Mouse (Mus musculus) hindbrain, embryonic 14.5 days (tissue): ENCODE data around the gene Taok3. TPM values are rescaled to one million over a fixed set of nuclear protein-coding genes. Genes with fewer than 3 reads are reported as not detected.

ENCODE experiments used
- ATAC-seq: fragments of 200-750 bp; cut with Nextera tagmentation; 2 replicates; pipeline ENCODE4 v1.8.0; 2017; ENCODE audit warnings: moderate number of reproducible peaks, mild to moderate bottlenecking, moderate TSS enrichment, moderate library complexity; ENCODE audit not compliant: low FRiP score
- DNase-seq: peaks from one replicate; pipeline ENCODE4 v3.0.0-alpha.2; 2015; ENCODE audit warnings: low spot score
- H3K27ac ChIP-seq: fragments of 300-500 bp; sonication (generic); 2 replicates; pipeline ENCODE4 v1.5.1; 2014; ENCODE audit warnings: mild to moderate bottlenecking, moderate library complexity
- H3K27me3 ChIP-seq: fragments of 300-500 bp; sonication (generic); 2 replicates; pipeline ENCODE4 v1.6.1; 2014; ENCODE audit warnings: mild to moderate bottlenecking, low read length, mixed read lengths; ENCODE audit not compliant: control insufficient read depth, insufficient read depth
- H3K36me3 ChIP-seq: fragments of 300-500 bp; sonication (generic); replicated peaks from 2 replicates; pipeline ENCODE4 v1.6.1; 2014; ENCODE audit not compliant: control insufficient read depth, insufficient read depth
- H3K4me1 ChIP-seq: fragments of 300-500 bp; sonication (generic); replicated peaks from 2 replicates; pipeline ENCODE4 v1.6.1; 2014; ENCODE audit warnings: antibody characterized with exemption, low read length, mixed read lengths; ENCODE audit not compliant: control insufficient read depth, insufficient read depth
- H3K4me2 ChIP-seq: fragments of 300-500 bp; sonication (generic); replicated peaks from 2 replicates; pipeline ENCODE4 v1.6.1; 2014; ENCODE audit warnings: mild to moderate bottlenecking, moderate library complexity
- H3K4me3 ChIP-seq: fragments of 300-500 bp; sonication (generic); replicated peaks from 2 replicates; pipeline ENCODE4 v1.5.1; 2014; ENCODE audit warnings: mild to moderate bottlenecking, low read length
- H3K9ac ChIP-seq: fragments of 300-500 bp; sonication (generic); 2 replicates; pipeline ENCODE4 v1.6.1; 2014
- H3K9me3 ChIP-seq: fragments of 300-500 bp; sonication (generic); 2 replicates; pipeline ENCODE4 v1.6.1; 2016; ENCODE audit warnings: low read length; ENCODE audit not compliant: control insufficient read depth
- WGBS: fragments of 180-500 bp; shearing (Covaris S2); extraction: QIAGEN DNeasy Blood & Tissue Kit; methylation state at CpG from one replicate; pipeline ENCODE4 v1.1.7; 2014; 5-methylcytosine and 5-hydroxymethylcytosine counted together
- polyA plus RNA-seq: library from polyadenylated mRNA; unstranded; fragments of >200 nt; fragmentation: Nextera tagmentation; extraction: Ambion mirVana; gene quantifications from 2 replicates; pipeline ENCODE4 v1.2.1, GENCODE M21; 2014

The Taok3 gene
- polyA plus RNA-seq, 1 experiment from 2014 or later: 50.4 TPM

DNA sequence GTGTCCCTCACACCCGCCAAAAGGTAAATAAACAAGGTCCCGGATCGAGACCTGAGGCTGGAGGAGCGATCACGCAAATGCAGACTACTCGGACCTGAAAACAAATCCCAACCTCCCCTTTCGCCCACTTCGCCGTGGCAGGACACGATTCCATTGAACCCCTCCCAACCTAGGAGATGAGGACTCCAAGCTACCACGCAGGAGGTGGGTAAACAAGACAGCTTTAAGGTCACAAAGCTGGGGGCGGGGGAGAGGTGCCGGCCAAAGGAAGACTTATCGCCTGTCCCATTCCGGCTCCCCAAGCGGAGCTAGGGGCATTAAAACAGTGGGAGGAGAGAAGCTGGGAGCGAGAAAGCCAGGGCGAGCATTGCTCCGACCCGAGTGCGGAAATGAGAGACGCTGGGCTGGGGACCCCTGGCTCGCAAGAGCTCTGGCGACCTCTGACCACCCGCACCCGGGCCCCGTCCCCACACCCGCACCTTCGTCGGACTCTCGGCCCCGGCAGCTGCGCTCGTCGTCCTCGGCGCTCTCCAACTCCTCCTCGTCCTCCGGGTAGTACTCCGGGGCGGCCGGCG lies 4.6 kb upstream of the Taok3 start:
- peak overlapping the region; percentile 99 for H3K4me3 ChIP-seq
- no peak for ATAC-seq
- peaks cover 3% of the 10 kb centered on the region for H3K4me1 ChIP-seq
- no peaks in the 10 kb centered on the region for H3K9me3 ChIP-seq
- H3K9ac ChIP-seq: peak overlapping the region; percentile 84
- H3K27me3 ChIP-seq: no peaks in the 10 kb centered on the region
- peak overlapping the region; percentile 89 for H3K27ac ChIP-seq
- 0% methylated on average over 38 of the region's 43 CpGs for WGBS
- peaks cover 27% of the 10 kb centered on the region for H3K36me3 ChIP-seq
- no peak for DNase-seq
- H3K4me2 ChIP-seq: peak overlapping the region; percentile 77

DNA sequence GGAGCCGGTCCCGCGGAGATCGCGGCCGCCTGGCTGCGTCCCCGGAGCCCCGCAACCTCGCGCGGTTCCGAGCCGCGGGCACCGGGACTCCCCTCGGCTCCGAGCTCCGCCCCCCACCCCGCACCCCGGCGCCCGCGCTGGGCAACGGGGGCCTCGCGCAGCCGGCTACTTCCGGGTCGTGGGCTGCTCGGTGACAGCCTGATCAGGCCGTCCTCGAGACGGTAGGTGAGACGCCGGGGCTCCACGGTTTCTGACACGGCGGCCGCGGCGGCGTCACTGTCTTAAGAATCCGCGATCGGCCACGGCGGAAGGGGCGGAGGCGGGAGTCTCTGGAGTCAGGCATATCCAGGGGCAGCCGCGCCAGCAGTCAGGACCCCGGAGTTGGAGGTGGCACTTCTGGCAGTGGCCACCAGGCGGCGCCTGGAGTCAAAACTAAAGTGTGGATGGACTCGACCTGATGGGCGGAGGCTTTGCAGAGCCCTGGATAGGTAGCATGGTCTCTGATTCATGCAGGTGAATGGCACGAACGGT lies 4.0 kb upstream of the Taok3 start, which contains the start of gene Suds3:
Gene Suds3, minus strand, starts transcription at position 278 of the 531 bp plus-strand sequence.
- ATAC-seq: peak; percentile 81

DNA sequence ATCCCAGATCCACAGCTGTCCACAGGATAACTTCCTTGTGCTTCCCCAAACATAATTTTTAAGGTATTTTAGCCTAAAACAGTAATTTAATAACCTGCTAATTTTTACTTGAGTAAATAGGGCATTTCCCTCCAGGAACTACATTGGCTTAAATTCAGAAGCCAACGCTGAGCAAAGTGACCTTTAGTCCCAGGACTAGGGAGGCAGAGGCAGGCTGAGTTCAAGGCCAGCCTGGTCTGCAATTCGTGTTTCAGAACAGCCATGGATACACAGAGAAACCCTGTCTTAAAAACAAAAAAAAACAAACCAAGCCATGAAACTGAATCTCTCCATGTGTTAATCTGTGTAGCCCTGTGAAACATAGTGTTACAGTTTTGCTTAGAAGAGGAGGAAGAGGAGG lies 3.3 kb upstream of the Taok3 start:
- no peak for DNase-seq
- H3K27me3 ChIP-seq: 0 out of 2 replicates have a peak, but pooled peaks cover 5% of the 10 kb centered on the region
- no peak for ATAC-seq
- no peak overlapping the region; the same call in 1 of the 2 replicates for H3K4me2 ChIP-seq
- no peak overlapping the region for H3K9ac ChIP-seq
- peaks cover 15% of the 10 kb centered on the region for H3K4me1 ChIP-seq
- WGBS: 71% methylated on average over 2 of the region's 2 CpGs
- no peaks in the 10 kb centered on the region for H3K9me3 ChIP-seq
- H3K36me3 ChIP-seq: peaks cover 19% of the 10 kb centered on the region
- H3K27ac ChIP-seq: no peak overlapping the region
- H3K4me3 ChIP-seq: no peak overlapping the region

More for the DNA sequence above, 4.0 kb upstream of the Taok3 start, which contains the start of gene Suds3:
- Histone ChIP-seq H3K36me3 (peaks cover 27% of the 10 kb centered on the region), H3K27ac (peak within 1 kb of the TSS; percentile 89), H3K4me2 (peak within 1 kb of the TSS; percentile 77), H3K27me3 (no peaks in the 10 kb centered on the region), H3K4me3 (peak within 1 kb of the TSS; percentile 99), H3K4me1 (peaks cover 8% of the 10 kb centered on the region), H3K9me3 (no peaks in the 10 kb centered on the region), H3K9ac (peak within 1 kb of the TSS; percentile 84)
- DNase-seq: peak; percentile 96
- under 1% methylated on average over 45 of the region's 59 CpGs for WGBS

DNA sequence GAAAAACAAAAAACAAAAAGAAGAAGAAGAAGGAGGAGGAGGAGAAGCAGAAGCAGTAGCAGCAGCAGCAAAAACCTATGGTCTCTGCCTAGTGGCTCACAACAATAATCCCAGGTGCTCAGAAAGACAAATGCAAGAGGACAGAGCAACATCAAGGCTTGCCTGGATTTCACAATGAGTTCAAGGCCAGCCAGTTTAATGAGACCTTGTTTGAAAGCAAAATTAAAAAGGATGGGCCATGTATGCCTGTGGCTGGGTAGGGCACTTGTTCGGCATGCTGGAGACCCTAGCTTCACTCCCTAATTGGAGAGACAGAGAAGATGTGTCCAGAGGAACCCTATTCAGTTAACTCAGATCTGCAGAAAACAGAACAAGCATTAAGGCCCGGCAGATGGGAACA lies 2.7 kb upstream of the Taok3 start:
- Histone ChIP-seq H3K9ac (no peak overlapping the region), H3K27ac (no peak overlapping the region), H3K4me1 (peaks cover 16% of the 10 kb centered on the region), H3K9me3 (no peaks in the 10 kb centered on the region), H3K27me3 (0 out of 2 replicates have a peak, but pooled peaks cover 7% of the 10 kb centered on the region), H3K36me3 (peaks cover 14% of the 10 kb centered on the region), H3K4me2 (no peak overlapping the region), H3K4me3 (no peak overlapping the region)
- ATAC-seq (no peak), DNase-seq (no peak)
- WGBS: 78% methylated on average over 2 of the region's 2 CpGs

DNA sequence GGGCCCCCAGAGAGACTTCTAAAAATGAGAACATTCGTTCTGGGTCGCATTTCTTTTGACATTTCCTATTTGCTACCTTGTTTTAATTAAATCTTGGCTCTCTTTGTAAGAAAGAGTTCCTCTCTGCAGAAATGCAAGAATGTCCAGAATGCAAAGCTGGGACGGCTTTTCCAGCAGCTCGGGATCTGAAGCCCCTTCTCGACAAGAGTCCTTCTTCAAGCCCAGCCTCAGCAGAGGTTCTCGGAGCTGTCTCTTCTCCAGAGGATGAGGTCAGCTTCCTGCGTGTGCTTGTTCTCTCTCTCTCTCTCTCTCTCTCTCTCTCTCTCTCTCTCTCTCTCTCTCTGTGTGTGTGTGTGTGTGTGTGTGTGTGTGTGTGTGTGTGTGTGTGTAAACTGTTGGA lies 2.2 kb upstream of the Taok3 start:
- no peak overlapping the region for H3K9ac ChIP-seq
- peaks cover 16% of the 10 kb centered on the region for H3K4me1 ChIP-seq
- 81% methylated on average over 7 of the region's 7 CpGs for WGBS
- DNase-seq: no peak
- H3K9me3 ChIP-seq: no peaks in the 10 kb centered on the region
- H3K27me3 ChIP-seq: 0 out of 2 replicates have a peak, but pooled peaks cover 7% of the 10 kb centered on the region
- H3K4me3 ChIP-seq: no peak overlapping the region
- H3K36me3 ChIP-seq: peaks cover 9% of the 10 kb centered on the region
- no peak overlapping the region for H3K27ac ChIP-seq
- H3K4me2 ChIP-seq: no peak overlapping the region
- no peak for ATAC-seq

DNA sequence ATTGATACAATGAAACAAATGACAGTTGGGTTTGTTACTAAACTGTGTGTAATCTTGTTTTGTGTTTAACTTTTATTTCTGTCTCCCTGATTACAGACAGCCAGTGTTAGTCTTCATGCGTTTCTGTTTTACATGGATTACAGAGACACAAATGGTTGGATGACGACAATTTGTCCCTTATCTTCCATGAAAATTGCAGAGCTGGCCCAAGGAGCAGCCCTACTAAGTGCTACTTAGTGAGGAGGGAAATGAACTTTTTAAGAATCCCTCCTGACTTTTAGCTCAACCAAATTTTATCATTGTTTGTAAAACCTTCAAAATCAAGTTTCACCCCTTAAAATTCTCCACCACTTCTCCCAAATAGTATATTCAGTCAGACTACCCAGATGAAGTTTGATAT lies 1.7 kb upstream of the Taok3 start:
- 96% methylated on average over 2 of the region's 2 CpGs for WGBS
- ATAC-seq: no peak
- H3K4me3 ChIP-seq: no peak overlapping the region

DNA sequence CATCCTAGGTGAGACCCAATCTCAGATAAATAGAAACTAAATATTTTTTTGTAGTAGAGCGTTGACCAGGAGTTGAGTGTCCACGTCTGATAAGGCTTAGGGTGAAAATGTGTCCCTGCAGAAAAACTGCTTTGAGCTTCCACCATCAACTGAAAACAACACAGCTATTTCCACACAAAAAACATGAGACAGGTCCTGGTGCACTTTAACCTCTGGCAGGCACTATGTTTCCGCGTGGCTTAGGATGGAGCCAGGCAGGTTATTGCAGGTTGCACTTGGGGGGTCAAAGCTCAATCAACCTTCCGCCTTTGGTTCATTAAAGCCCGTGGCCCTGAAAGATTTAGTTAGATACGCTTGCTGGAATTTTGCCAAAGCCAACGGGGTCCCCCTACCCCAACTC lies 1.1 kb upstream of the Taok3 start:
- Histone ChIP-seq H3K27me3 (0 out of 2 replicates have a peak, but pooled peaks cover 7% of the 10 kb centered on the region), H3K4me3 (no peak overlapping the region), H3K4me2 (peak overlapping the region; percentile 97; the same call in 1 of the 2 replicates), H3K9me3 (no peaks in the 10 kb centered on the region), H3K9ac (no peak overlapping the region), H3K36me3 (no peaks in the 10 kb centered on the region), H3K4me1 (peaks cover 16% of the 10 kb centered on the region), H3K27ac (no peak overlapping the region)
- DNase-seq (no peak), ATAC-seq (no peak)
- 59% methylated on average over 8 of the region's 8 CpGs for WGBS

More for the DNA sequence above, 1.7 kb upstream of the Taok3 start:
- Histone ChIP-seq H3K27me3 (0 out of 2 replicates have a peak, but pooled peaks cover 7% of the 10 kb centered on the region), H3K9ac (no peak overlapping the region), H3K4me2 (no peak overlapping the region), H3K9me3 (no peaks in the 10 kb centered on the region), H3K4me1 (peaks cover 16% of the 10 kb centered on the region), H3K27ac (no peak overlapping the region), H3K36me3 (peaks cover 4% of the 10 kb centered on the region)
- DNase-seq: no peak

DNA sequence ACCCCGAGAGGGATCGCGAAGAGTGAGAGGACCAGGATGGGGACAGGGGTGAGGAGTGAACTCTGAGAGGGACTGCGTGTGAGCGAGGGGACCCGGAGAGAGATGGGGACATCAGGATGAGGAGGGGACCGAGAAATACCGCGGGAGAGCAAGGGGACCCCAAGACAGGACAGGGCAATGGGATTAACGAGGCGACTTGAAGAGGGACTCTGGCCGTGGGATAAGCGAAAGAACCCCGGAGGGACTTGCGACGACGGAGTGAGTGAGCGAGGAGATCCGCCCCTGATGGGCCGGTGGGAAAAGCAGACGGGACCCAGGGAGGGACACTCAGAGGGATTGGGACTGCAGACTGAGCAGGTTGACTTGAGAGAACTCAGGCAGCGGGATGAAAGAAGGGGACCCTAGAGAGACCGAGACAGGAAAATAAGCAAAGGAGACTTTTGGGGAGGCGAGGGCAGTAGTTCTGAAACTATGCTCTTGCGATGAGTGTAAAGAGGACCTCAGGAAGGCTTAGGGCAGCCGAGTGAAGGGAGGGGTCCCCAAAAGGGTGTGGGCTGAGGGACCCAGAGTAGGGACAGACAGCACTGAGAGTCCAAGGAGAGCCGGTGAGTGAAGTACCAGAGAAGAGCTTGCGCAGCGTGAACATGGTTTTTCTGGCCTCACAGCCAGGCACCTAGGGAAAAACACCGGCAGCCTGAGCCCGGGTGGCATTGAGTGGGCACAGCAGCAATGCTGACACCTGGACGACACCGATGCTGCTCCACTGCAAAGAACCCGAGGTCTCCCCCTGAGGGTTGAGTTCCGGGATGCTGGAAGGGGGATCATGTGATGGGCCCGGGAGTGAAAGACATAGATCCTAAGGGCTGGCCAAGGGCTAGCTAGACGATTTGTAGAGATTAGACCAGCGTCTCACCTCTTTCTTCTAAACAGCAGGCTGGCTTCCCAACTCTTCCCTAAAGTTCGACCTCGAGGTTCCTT lies 849 bp downstream of the Taok3 start:
- 0 out of 2 replicates have a peak, but pooled peaks cover 7% of the 10 kb centered on the region for H3K27me3 ChIP-seq
- H3K4me1 ChIP-seq: peaks cover 16% of the 10 kb centered on the region
- no peak overlapping the region for H3K27ac ChIP-seq
- peak overlapping the region; percentile 83 for H3K4me3 ChIP-seq
- no peaks in the 10 kb centered on the region for H3K9me3 ChIP-seq
- no peak; the same call in 1 of the 2 replicates for ATAC-seq
- no peaks in the 10 kb centered on the region for H3K36me3 ChIP-seq
- no peak for DNase-seq
- 2% methylated on average over 40 of the region's 40 CpGs for WGBS
- peak overlapping the region; percentile 75 for H3K9ac ChIP-seq
- H3K4me2 ChIP-seq: peak overlapping the region; percentile 97

DNA sequence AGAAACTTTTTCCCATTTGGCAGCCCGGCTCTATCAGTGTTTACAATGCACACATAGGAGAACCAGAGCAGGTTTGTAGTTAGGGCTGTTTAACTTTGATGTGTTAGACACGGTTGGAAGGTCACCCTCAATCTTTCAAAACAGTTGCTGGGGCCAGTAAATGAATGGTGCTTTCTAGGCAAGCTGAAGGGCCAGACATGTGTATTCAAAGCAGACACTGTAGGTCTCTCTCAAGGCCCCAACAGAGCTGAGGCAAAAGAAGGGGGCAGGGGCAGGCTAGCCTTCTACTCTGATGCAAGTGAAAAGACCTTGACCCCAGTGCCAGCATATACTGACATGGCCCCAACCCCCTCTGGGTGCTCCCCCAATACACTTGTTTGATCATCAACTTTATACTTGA lies 1.7 kb downstream of the Taok3 start:
- H3K36me3 ChIP-seq: no peaks in the 10 kb centered on the region
- DNase-seq (no peak), ATAC-seq (no peak)
- H3K4me3 ChIP-seq: no peak overlapping the region
- peaks cover 14% of the 10 kb centered on the region for H3K4me1 ChIP-seq
- 0 out of 2 replicates have a peak, but pooled peaks cover 7% of the 10 kb centered on the region for H3K27me3 ChIP-seq
- no peak overlapping the region for H3K9ac ChIP-seq
- H3K4me2 ChIP-seq: peak overlapping the region; percentile 97; the same call in 1 of the 2 replicates
- no peaks in the 10 kb centered on the region for H3K9me3 ChIP-seq
- no peak overlapping the region for H3K27ac ChIP-seq
- 4% methylated on average over 2 of the region's 2 CpGs for WGBS
